Mouse (Mus musculus) cerebellum, adult 2 months (tissue): ENCODE results near the gene Slc22a17. TPM values are rescaled to one million over a fixed set of nuclear protein-coding genes. Genes with fewer than 3 reads are reported as not detected.
"Not testable (repeated sequence)": the region's sequence is repeated elsewhere in the genome, so short reads cannot be mapped to it uniquely, and the experiment has no call there.

ENCODE experiments used
- DNase-seq, 2 experiments: peaks; one replicate each; pipeline ENCODE4 v3.0.0; 2021
- H3K27ac ChIP-seq: fragments of 200-500 bp; 2 replicates; pipeline ENCODE4 v1.5.1; 2012; ENCODE audit warnings: low read length, control low read depth, inconsistent platforms; ENCODE audit not compliant: insufficient read depth
- H3K27me3 ChIP-seq: fragments of 200-500 bp; 2 replicates; pipeline ENCODE4 v1.6.1; 2012; ENCODE audit warnings: inconsistent platforms, mild to moderate bottlenecking, low read length, moderate library complexity; ENCODE audit not compliant: control insufficient read depth, insufficient read depth
- H3K4me1 ChIP-seq: fragments of 200-500 bp; 2 replicates; pipeline ENCODE4 v1.6.1; 2011; ENCODE audit warnings: low read length; ENCODE audit not compliant: control insufficient read depth, insufficient read depth
- H3K4me3 ChIP-seq: fragments of 200-500 bp; replicated peaks from 2 replicates; pipeline ENCODE3; 2011; ENCODE audit warnings: mild to moderate bottlenecking, low read depth, low read length, control low read depth; ENCODE audit not compliant: insufficient read depth
- CTCF ChIP-seq: fragments of 200-500 bp; IDR thresholded peaks from 2 replicates; pipeline ENCODE4 v1.5.1; 2011; ENCODE audit warnings: low read depth, mild to moderate bottlenecking, control low read depth, low read length, moderate library complexity, borderline replicate concordance; ENCODE audit not compliant: insufficient read depth
- POLR2A ChIP-seq: fragments of 200-500 bp; IDR thresholded peaks from 2 replicates; pipeline ENCODE4 v1.6.1; 2011; ENCODE audit warnings: low read length, control low read depth, borderline replicate concordance; ENCODE audit not compliant: insufficient read depth
- WGBS: fragments of 180-500 bp; shearing (Covaris S2); methylation state at CpG from one replicate; pipeline ENCODE4 v1.1.7; 2018; 5-methylcytosine and 5-hydroxymethylcytosine counted together
- polyA plus RNA-seq: library from polyadenylated mRNA; depleted of rRNA; stranded (reverse); fragments of >200 nt; gene quantifications from 2 replicates; pipeline ENCODE4 v1.2.3, GENCODE M21; 2012

The Slc22a17 gene
- polyA plus RNA-seq, 1 experiment: 690 TPM

DNA sequence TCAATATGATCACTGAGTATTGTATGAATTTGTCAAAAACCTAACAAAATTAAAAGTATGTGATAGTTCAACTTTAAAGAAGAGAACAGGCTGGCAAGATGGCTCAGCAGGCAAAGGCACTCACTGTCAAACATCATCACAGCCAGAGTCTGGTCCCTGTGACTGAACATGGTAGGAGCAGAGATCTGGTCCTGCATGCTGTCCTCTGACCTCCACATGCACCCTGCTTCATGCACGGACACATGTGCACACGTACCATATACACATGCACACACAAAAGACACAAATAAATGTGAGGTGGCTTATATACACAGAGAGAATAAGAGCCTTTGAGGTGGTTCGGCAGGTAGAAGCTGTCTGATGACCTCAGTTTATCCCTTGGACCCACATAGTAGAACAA is 42.5 kb upstream of the Slc22a17 start:
- Histone ChIP-seq H3K27ac (no peak overlapping the region), H3K4me3 (no peak overlapping the region), H3K4me1 (no peaks in the 10 kb centered on the region), H3K27me3 (no peaks in the 10 kb centered on the region)
- no peak for DNase-seq
- TF ChIP-seq POLR2A: no peak
- TF ChIP-seq CTCF: no peak
- WGBS: 86% methylated on average over 3 of the region's 3 CpGs

- WGBS: 88% methylated on average over 3 of the region's 3 CpGs
- Histone ChIP-seq H3K27ac (no peak overlapping the region), H3K4me3 (no peak overlapping the region), H3K27me3 (no peaks in the 10 kb centered on the region), H3K4me1 (no peaks in the 10 kb centered on the region)
- no peak for DNase-seq
- no peak for TF ChIP-seq CTCF
- no peak for TF ChIP-seq POLR2A
Measured at GRCm38 (mm10) chr14:54954474-54954873, 41.5 kb upstream of the Slc22a17 start.

- WGBS: 86% methylated on average over 8 of the region's 8 CpGs
- no peak overlapping the region for H3K27ac ChIP-seq
- no peaks in the 10 kb centered on the region for H3K27me3 ChIP-seq
- no peaks in the 10 kb centered on the region for H3K4me1 ChIP-seq
- no peak for DNase-seq
- no peak for TF ChIP-seq CTCF
- TF ChIP-seq POLR2A: no peak
- no peak overlapping the region for H3K4me3 ChIP-seq
Measured at GRCm38 (mm10) chr14:54953664-54954206, 40.8 kb upstream of the Slc22a17 start.

DNA sequence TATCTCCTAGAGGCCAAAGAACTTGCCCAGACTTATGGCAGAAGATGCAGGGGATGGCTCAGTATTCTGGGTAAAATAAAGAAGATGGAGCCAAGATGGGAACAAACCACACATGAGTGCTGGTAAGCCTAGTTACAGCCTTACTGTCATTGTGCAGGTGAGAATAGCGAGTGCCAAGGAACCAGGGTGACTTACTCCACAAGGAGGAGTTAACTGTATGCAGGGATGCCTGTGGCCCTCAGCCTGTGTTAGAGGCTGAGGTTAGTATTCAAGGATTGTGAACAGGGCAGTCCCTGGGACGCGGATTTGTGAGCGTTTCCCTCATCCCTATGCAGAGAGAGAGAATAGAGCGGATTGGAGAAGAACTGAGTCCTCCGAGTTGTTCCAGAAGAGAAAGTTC is 38.7 kb upstream of the Slc22a17 start:
- H3K4me1 ChIP-seq: no peaks in the 10 kb centered on the region
- TF ChIP-seq CTCF (no peak), POLR2A (no peak)
- no peak overlapping the region for H3K4me3 ChIP-seq
- no peaks in the 10 kb centered on the region for H3K27me3 ChIP-seq
- H3K27ac ChIP-seq: no peak overlapping the region
- no peak for DNase-seq
- 90% methylated on average over 6 of the region's 6 CpGs for WGBS

GRCm38 (mm10) chr14:54950493-54950892 is 37.6 kb upstream of the Slc22a17 start:
- TF ChIP-seq CTCF (no peak), POLR2A (no peak)
- H3K4me3 ChIP-seq: no peak overlapping the region
- H3K4me1 ChIP-seq: no peaks in the 10 kb centered on the region

GRCm38 (mm10) chr14:54948781-54949180 is 35.8 kb upstream of the Slc22a17 start:
- Histone ChIP-seq H3K4me1 (no peaks in the 10 kb centered on the region), H3K4me3 (no peak overlapping the region), H3K27me3 (no peaks in the 10 kb centered on the region), H3K27ac (no peak overlapping the region)
- TF ChIP-seq POLR2A (no peak), CTCF (no peak)
- no peak for DNase-seq
- 90% methylated on average over 9 of the region's 9 CpGs for WGBS

More at GRCm38 (mm10) chr14:54950493-54950892, 37.6 kb upstream of the Slc22a17 start:
- 63% methylated on average over 12 of the region's 12 CpGs for WGBS
- no peaks in the 10 kb centered on the region for H3K27me3 ChIP-seq
- no peak for DNase-seq
- H3K27ac ChIP-seq: no peak overlapping the region

- WGBS: 80% methylated on average over 11 of the region's 11 CpGs
- not testable (repeated sequence) for DNase-seq, H3K4me1 ChIP-seq, H3K27me3 ChIP-seq, H3K27ac ChIP-seq, H3K4me3 ChIP-seq
Measured at GRCm38 (mm10) chr14:54947008-54947407, 34.1 kb upstream of the Slc22a17 start.

GRCm38 (mm10) chr14:54945975-54946704 is 33.2 kb upstream of the Slc22a17 start:
- DNase-seq: no peak
- H3K27me3 ChIP-seq: no peaks in the 10 kb centered on the region
- H3K4me3 ChIP-seq: no peak overlapping the region
- H3K4me1 ChIP-seq: no peaks in the 10 kb centered on the region
- WGBS: 71% methylated on average over 19 of the region's 19 CpGs
- TF ChIP-seq CTCF (no peak), POLR2A (no peak)
- H3K27ac ChIP-seq: no peak overlapping the region

- Histone ChIP-seq H3K27me3 (no peaks in the 10 kb centered on the region), H3K4me3 (no peak overlapping the region), H3K4me1 (no peaks in the 10 kb centered on the region), H3K27ac (no peak overlapping the region)
- TF ChIP-seq CTCF: no peak
- TF ChIP-seq POLR2A: no peak
- 73% methylated on average over 2 of the region's 2 CpGs for WGBS
- no peak for DNase-seq
Measured at GRCm38 (mm10) chr14:54944939-54945338, 32.0 kb upstream of the Slc22a17 start.
